Mouse (Mus musculus) cerebellum, adult (tissue): Measurements from ENCODE around the gene Tmem40.

Source experiments
- ATAC-seq: cut with Nextera tagmentation; 2 replicates; pipeline ENCODE4 v1.9.2; 2017; ENCODE audit warnings: mild to moderate bottlenecking, moderate library complexity, mixed read lengths; ENCODE audit not compliant: insufficient number of reproducible peaks, low FRiP score, low TSS enrichment

Gene Tmem40

DNA sequence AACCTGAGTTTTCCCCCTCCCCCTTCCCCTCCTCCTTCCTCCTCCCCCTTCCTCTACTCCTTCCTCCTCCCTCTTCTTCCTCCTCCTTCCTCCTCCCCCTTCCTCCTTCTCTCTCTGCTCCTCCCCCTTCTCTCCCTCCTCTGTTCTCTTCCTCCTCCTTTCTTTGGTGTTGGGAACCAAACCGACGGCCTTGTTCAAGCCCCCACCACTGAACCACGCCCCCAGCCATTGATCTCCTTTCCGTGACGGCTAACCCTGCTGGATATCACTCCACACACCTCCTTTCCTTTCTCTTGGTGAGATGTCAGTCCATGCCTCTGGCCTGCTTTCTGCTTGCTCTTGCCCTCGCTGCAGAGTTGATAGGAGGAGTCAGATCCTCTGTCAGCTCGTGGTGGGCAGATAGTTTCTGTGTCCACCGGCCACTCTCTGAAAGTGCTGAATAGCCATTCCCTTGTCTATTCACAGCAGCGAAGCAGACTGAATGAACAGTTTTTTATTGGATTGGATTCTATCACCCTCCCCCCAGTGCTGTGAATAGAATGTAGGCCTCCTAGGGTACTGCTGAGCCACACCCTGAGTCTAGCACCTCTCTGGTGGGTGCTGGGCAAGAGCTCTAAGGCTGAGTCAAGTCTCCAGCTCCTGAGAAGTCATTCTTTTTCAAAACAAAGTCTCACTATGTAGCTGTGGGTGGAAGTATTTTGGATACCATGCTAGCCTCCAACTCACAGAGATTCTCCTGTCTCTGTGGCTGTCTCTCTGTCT lies at the start of gene Tmem40:
Tmem40 (minus strand) TSS at position 416 of the 762 bp plus-strand sequence.
- ATAC-seq, result no peak

DNA sequence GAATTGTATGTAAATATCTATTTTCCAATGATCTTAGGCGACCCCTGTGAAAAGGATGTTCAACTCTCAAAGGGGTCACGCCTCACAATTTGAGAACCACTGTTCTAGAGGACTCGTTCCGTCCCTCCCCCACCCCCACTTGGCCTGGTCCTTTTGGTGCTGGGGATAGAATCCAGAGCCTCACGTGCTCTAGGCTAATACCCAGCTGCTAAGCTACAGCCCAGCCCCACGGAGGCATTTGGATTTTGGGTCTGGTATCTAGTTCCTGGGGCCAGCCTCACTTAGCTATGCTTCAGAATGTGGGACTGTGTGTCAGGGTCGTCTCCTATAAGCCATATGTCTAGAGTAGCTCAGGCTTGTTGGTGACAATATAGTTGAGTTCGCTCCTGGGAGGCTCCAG lies 49.4 kb upstream of the Tmem40 start:
- no peak for ATAC-seq

DNA sequence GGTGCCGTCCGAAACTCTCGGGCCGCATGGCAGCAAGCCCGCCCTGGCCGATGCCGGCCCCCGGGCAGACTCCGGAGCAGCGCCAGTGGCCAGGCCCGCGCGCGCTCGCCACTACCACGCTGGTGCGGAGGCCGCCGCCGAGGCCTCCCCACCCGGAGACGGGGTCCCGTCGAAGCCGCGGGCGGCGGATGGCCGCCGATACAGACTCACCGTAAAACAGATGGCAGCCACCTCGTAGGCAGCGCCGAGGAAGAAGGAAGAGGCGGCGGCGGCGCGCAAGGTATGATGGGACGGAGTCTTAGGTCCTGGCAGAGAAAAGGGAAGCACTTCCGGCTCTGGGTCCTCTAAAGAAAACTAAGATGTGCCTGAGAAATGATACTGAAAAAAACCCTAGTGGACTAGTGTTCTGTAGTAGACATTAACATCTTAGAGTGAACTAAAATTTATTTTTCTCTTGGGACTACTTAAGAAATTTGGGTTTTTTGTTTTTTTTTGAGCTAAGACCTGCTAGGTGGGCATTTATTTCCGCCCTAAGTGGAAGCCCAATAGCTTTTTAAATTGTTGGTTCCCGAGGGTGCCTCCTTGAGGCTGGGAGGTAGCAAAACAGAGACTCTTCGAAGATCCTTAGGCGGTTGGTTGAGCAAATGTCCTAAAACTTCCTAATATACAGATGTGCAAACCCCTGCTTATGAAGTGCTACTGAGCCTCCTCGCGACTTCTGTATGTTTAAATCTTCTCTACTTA lies 46.5 kb upstream of the Tmem40 start, which contains the start of gene Rpl32:
Rpl32 (minus strand) TSS at position 260 of the 744 bp plus-strand sequence.
- ATAC-seq, result peak; percentile 87

DNA sequence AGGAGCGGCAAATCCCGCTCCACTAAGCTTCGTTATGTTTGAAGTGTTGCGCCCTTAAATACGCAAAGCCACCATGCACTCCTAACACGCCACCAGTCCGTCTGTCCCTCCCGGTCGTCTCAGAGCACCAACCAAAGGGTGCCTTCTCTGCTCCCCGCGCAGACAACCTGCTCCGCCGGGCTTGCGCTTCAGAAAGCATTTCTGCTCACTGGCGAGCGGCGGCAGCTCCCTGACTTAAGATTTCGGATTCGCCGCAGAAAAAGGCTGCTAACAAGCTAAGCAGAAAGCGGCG lies 45.9 kb upstream of the Tmem40 start:
- no peak for ATAC-seq

DNA sequence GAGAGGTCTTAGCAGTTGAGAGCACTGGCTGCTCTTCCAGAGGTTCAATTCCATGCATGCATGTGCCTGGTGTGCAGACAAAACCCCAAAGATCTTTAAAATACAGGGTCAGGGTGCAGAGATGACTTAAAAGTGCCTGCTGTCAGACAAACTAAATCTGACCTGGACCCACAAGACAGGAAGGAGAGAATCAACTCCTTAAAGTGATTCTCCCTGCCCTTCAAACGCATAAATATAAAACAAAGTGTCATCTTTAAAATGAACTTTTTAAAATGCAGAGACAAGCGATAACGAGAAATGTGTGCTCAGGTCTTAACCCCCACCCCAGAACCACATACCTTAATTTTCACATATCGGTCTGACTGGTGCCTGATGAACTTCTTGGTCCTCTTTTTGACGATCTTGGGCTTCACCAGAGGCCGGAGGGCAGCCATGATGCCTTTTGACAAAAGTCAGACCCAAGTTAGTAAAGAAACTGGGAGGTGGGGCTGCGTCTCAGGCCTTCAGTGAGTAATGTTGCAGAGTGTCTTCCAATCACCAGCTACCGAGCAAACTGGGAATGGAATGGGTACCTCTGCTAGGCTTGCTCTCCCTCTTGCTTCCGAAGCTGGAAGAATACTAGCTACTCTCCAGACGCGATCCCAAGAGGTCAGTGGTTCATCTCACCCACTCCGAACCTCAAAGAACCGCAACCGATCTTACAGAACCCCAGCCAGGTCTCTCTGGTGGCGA lies 45.4 kb upstream of the Tmem40 start:
- ATAC-seq, result no peak

GRCm38 (mm10) chr6:115804432-115805192 lies 42.4 kb upstream of the Tmem40 start:
- no peak for ATAC-seq

- ATAC-seq, result peak; percentile 56; the same call in 1 of the 2 replicates
Measured at GRCm38 (mm10) chr6:115803541-115804382, 41.6 kb upstream of the Tmem40 start.

- ATAC-seq, result no peak
Measured at GRCm38 (mm10) chr6:115801811-115802210, 39.6 kb upstream of the Tmem40 start.

- peak; percentile 71 for ATAC-seq
Measured at GRCm38 (mm10) chr6:115792691-115793215, 30.5 kb upstream of the Tmem40 start.

GRCm38 (mm10) chr6:115791842-115792686 lies 29.9 kb upstream of the Tmem40 start:
- ATAC-seq, result peak; percentile 57

DNA sequence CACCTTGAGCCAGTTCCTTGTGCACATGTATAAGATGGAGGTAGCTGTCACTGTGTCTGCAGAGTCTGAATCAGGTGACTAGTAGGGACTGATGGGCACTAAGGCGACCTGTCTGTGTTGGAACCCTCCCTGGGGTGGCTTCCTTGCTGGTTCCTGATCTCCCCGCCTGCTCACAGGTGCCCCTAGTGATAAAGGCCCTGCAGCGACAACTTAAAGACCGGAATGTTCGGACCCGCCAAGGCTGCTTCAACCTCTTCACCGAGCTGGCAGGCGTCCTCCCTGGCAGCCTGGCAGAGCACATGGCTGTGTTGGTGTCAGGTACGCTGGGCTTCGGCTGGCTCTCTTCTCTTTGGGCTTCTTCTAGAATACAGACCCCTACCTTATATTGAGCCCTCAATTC lies 28.8 kb upstream of the Tmem40 start:
- ATAC-seq, result no peak

GRCm38 (mm10) chr6:115782781-115783180 lies 20.6 kb upstream of the Tmem40 start:
- no peak for ATAC-seq

- ATAC-seq, result no peak
Measured at GRCm38 (mm10) chr6:115776363-115776762, 14.2 kb upstream of the Tmem40 start.

- ATAC-seq, result 0 out of 2 replicates have a peak, but pooled peaks have one; percentile 39
Measured at GRCm38 (mm10) chr6:115775838-115776237, 13.6 kb upstream of the Tmem40 start.

DNA sequence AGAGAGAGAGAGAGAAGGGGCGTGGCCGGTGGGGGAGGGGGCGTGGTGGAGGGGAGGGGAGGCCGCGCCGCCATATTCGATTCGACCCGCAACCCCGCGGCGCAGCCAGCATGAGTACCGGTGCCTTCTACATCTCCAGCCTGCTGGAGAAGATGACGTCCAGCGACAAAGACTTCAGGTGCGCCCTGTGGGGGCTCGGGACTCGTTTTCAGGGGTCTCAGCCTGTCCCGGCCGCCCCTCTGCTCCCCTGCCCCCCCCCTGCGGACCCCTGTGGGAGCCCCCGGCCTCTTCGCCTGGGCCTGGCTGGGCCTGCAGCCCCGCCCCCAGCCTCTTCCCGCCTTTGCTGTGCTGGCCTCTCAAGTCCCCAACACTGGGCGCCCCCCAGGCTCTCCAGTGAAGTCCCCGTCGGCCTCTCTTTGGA lies 12.3 kb upstream of the Tmem40 start, which contains the start of gene Cand2:
Cand2 (plus strand) TSS at position 38 of the 421 bp plus-strand sequence.
- no peak for ATAC-seq

DNA sequence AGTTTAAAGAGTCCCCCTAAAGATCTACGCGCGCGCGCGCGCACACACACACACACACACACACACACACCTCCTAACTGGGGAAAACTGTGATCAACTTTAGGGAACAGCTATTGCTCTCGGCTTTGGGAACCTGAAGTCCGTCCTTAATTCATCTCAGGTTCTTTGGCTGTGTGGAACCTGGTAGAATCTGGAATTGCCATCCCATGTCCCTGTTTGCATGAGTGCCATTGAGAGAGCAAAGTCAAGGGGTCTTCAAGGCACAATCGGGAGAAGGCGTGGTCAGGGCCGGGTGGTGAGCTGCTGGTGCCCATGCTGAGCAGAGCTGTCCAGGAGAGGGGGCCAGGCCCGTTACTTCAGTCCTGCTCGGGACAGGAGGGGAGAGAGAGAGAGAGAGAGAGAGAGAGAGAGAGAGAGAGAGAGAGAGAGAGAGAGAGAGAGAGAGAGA lies 11.8 kb upstream of the Tmem40 start:
- ATAC-seq, result no peak

GRCm38 (mm10) chr6:115772604-115773003 lies 10.4 kb upstream of the Tmem40 start:
- no peak for ATAC-seq

DNA sequence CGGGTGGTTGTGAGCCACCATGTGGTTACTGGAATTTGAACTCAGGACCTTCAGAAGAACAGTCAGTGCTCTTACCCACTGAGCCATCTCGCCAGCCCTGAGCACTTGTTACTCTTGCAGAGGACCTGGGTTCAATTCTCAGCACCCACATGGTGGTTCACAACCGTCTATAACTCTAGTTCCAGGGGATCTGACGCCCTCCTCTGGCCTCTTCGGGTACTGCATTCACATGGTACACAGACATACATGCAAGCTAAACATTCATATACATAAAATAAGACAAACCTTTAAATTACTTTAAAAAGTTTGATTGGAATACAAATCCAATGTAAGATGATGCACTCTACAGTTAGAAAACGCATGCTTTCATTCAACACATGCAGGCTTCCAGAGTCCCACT lies 10.0 kb upstream of the Tmem40 start:
- ATAC-seq, result no peak
